Comparison of ENCODE assay signal across 15 mouse cellular contexts in the genomic region with DNA sequence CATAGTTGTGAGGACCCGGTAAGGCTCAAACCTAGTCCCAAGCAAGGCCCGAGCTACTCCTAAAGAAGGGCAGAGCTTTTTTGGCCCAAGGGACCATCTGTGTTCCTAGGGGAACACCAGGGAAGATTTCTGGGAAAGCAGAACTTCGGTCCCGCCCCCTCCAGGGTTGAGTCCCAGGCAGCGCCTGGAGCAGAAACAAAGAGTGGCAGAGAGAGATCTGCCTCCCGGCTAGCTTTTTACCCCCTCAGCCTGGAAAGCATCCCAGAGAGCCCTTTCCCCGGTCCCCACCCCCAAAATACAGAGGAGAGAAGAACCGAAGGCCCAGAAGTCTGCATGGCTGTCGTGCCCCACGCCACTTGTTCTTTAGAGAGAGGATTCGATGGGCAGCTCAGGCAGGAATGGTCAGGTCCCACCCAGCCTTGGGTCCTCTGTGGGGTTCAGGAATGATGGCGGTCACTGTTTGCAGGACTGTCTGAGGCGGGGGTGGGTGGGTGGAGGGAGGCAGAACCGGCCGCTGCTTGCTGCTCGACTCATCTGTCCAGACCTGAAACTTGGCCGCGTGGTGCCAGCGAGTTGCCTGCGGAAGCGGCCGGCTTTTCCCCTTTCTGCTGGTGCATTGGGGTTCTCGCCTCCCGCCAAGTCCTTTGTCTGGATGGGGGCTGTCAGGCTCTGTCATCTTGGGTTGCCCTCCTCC. TPM values are rescaled to one million over a fixed set of nuclear protein-coding genes. Genes with fewer than 3 reads are reported as not detected.
A peak's percentile ranks its signal among the peaks of the same experiment; 100 is the strongest.
DNase-seq lines count a peak whose midpoint lies in the region; ATAC-seq lines count a peak whose summit lies in the region.
"Had no signal": no experiment of that assay in that cellular context is flagged by ENCODE, and none has a peak within 500 bp of the region (broad histone marks: within the 10 kb centered on the region; RNA-seq: fewer than 3 reads in every experiment).

No protein-coding gene starts in this region.

- H3K36me3 ChIP-seq in kidney, embryonic 14.5 days (ENCODE audit: control insufficient read depth, insufficient read depth, low read length), result no peaks in the 10 kb centered on the region
- H3K36me3 ChIP-seq in midbrain, embryonic 12.5 days, result no peaks in the 10 kb centered on the region

- 1% methylated on average over 24 of the region's 24 CpGs for WGBS in kidney, embryonic 14.5 days
- WGBS in midbrain, embryonic 12.5 days, result 2% methylated on average over 19 of the region's 24 CpGs

- no peak overlapping the region for H3K27ac ChIP-seq in kidney, embryonic 14.5 days (ENCODE audit: low read depth, low read length)
- H3K27ac ChIP-seq in midbrain, embryonic 12.5 days (replicated peaks), result peak overlapping the region; percentile 91

- H3K4me1 ChIP-seq in kidney, embryonic 14.5 days (ENCODE audit: control insufficient read depth, insufficient read depth, low read length), result 0 out of 2 replicates have a peak, but pooled peaks cover 2% of the 10 kb centered on the region
- peaks cover 37% of the 10 kb centered on the region; the same call in 1 of the 2 replicates for H3K4me1 ChIP-seq in midbrain, embryonic 12.5 days

- H3K4me2 ChIP-seq in kidney, embryonic 14.5 days (replicated peaks; ENCODE audit: low read depth, low read length), result no peak overlapping the region
- peak overlapping the region; percentile 48 for H3K4me2 ChIP-seq in midbrain, embryonic 12.5 days (replicated peaks)

- H3K9ac ChIP-seq in kidney, embryonic 14.5 days (ENCODE audit: low read depth, low read length), result no peak overlapping the region
- H3K9ac ChIP-seq in midbrain, embryonic 12.5 days (replicated peaks), result peak overlapping the region; percentile 59

- no peak overlapping the region for H3K4me3 ChIP-seq in kidney, embryonic 14.5 days (ENCODE audit: low read length)
- H3K4me3 ChIP-seq in midbrain, embryonic 12.5 days, result peak overlapping the region; percentile 34

- DNase-seq in kidney, postnatal 25 days, result no peak
- peak; percentile 47 for DNase-seq in cerebellum, adult 8-10 months
- no peak for DNase-seq in right cerebral cortex, postnatal 25 days
- no peak for DNase-seq in spleen, postnatal 14 days (ENCODE audit: low spot score in 2 of 2)
- no peak for DNase-seq in urinary bladder, postnatal 4 days (ENCODE audit: low spot score in 2 of 2)
- DNase-seq: adrenal gland, postnatal 14 days; gastrocnemius, postnatal 36 days; spleen, adult 18-20 months; thymus, postnatal 4 days had no signal

- peaks cover 95% of the 10 kb centered on the region for H3K27me3 ChIP-seq in kidney, embryonic 14.5 days (ENCODE audit: control insufficient read depth, insufficient read depth, low read length)
- H3K27me3 ChIP-seq in midbrain, embryonic 12.5 days, result peaks cover 87% of the 10 kb centered on the region

- no peaks in the 10 kb centered on the region for H3K9me3 ChIP-seq in kidney, embryonic 14.5 days (ENCODE audit: control insufficient read depth, low read length)
- H3K9me3 ChIP-seq in midbrain, embryonic 12.5 days, result no peaks in the 10 kb centered on the region

- peak; percentile 45; the same call in 1 of the 2 replicates for ATAC-seq in kidney, embryonic 14.5 days (ENCODE audit: low FRiP score, low TSS enrichment)
- peak; percentile 31 for ATAC-seq in granulocyte monocyte progenitor cell, adult 5-6 weeks (replicated peaks; ENCODE audit: poor library complexity, severe bottlenecking)
- peak; percentile 5; the same call in 1 of the 2 replicates for ATAC-seq in midbrain, embryonic 12.5 days (ENCODE audit: low FRiP score, low read depth)
- ATAC-seq: intestine, postnatal 0 days had no signal

RNA-seq across cellular contexts. Expression of a gene that starts 9.5 kb away (rescaled TPM):
- polyA plus RNA-seq in kidney, embryonic 14.5 days (2014; fragmentation: Nextera tagmentation; extraction: Ambion mirVana), result 0.10 and 0.27 TPM in 2 replicates
- not detected in 2 replicates for total RNA-seq in granulocyte monocyte progenitor cell, adult 5-6 weeks (2014; fragmentation: Nextera tagmentation)
- total RNA-seq in granulocyte monocyte progenitor cell, adult 5-6 weeks (2017), result not detected in 2 replicates
- polyA plus RNA-seq in midbrain, embryonic 12.5 days (2016; fragmentation: Nextera tagmentation; extraction: Ambion mirVana), result 1.5 and 2.1 TPM in 2 replicates
- polyA plus RNA-seq: intestine, postnatal 0 days; lung, embryonic 16.5 days; neural tube, embryonic 11.5 days had no signal
